Mouse (Mus musculus) forebrain, embryonic 12.5 days (tissue): ENCODE measurements around the gene Ddr1. TPM values are rescaled to one million over a fixed set of nuclear protein-coding genes. Genes with fewer than 3 reads are reported as not detected.

Experiments used
- ATAC-seq: fragments of 200-750 bp; cut with Nextera tagmentation; 2 replicates; pipeline ENCODE4 v1.8.0; 2017; ENCODE audit warnings: moderate TSS enrichment; ENCODE audit not compliant: low FRiP score
- H3K27ac ChIP-seq: fragments of 300-500 bp; sonication (generic); 2 replicates; pipeline ENCODE4 v1.5.1; 2016; ENCODE audit warnings: mild to moderate bottlenecking
- H3K27me3 ChIP-seq: fragments of 300-500 bp; sonication (generic); 2 replicates; pipeline ENCODE4 v1.6.1; 2016; ENCODE audit warnings: mild to moderate bottlenecking
- H3K36me3 ChIP-seq: fragments of 300-500 bp; sonication (generic); replicated peaks from 2 replicates; pipeline ENCODE4 v1.6.1; 2016; ENCODE audit warnings: mild to moderate bottlenecking
- H3K4me1 ChIP-seq: fragments of 300-500 bp; sonication (generic); 2 replicates; pipeline ENCODE4 v1.6.1; 2016
- H3K4me2 ChIP-seq: fragments of 300-500 bp; sonication (generic); 2 replicates; pipeline ENCODE4 v1.6.1; 2016; ENCODE audit warnings: mild to moderate bottlenecking, moderate library complexity
- H3K4me3 ChIP-seq: fragments of 300-500 bp; sonication (generic); replicated peaks from 2 replicates; pipeline ENCODE4 v1.5.1; 2016; ENCODE audit warnings: mild to moderate bottlenecking
- H3K9ac ChIP-seq: fragments of 300-500 bp; sonication (generic); 2 replicates; pipeline ENCODE4 v1.6.1; 2016; ENCODE audit warnings: mild to moderate bottlenecking
- H3K9me3 ChIP-seq: fragments of 300-500 bp; sonication (generic); 2 replicates; pipeline ENCODE4 v1.6.1; 2016
- whole genome bisulfite sequencing: fragments of 180-500 bp; shearing (Covaris S2); methylation state at CpG from one replicate; pipeline ENCODE4 v1.1.7; 2016; 5-methylcytosine and 5-hydroxymethylcytosine counted together
- polyA plus RNA-seq: library from polyadenylated mRNA; unstranded; fragments of >200 nt; fragmentation: Nextera tagmentation; extraction: Ambion mirVana; gene quantifications from 2 replicates; pipeline ENCODE4 v1.2.1, GENCODE M21; 2016

The Ddr1 gene
- polyA plus RNA-seq, 1 experiment from 2014 or later, result 176 TPM

GRCm38 (mm10) chr17:35699919-35700318 is 4.5 kb downstream of the Ddr1 start:
- H3K4me2 ChIP-seq, result peak overlapping the region; percentile 88
- peak overlapping the region; percentile 94 for H3K9ac ChIP-seq
- no peak for ATAC-seq
- peaks cover 58% of the 10 kb centered on the region for H3K4me1 ChIP-seq
- no peaks in the 10 kb centered on the region for H3K9me3 ChIP-seq
- H3K4me3 ChIP-seq, result peak overlapping the region; percentile 72
- 2% methylated on average over 19 of the region's 19 CpGs for WGBS
- H3K27ac ChIP-seq, result peak overlapping the region; percentile 99
- H3K36me3 ChIP-seq, result peaks cover 18% of the 10 kb centered on the region
- no peaks in the 10 kb centered on the region for H3K27me3 ChIP-seq

DNA sequence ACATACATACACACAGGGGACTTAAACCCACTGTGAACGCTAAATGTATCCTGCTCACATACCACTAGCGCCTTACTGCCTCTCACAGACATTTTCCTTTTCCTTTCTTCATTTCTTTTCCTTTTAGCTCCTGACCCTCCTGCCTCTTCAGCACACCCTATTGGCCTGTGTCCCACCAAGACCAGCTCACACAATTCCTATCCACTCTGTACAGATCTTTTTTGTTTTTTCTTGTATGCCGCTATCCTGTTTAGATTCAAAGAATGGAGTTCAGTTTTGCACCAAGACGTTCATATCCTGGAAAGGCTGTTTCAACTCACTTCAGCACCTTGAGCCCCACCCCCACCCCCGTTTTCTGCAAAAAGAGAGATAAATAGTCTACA is 5.9 kb downstream of the Ddr1 start:
- Histone ChIP-seq H3K27me3 (no peaks in the 10 kb centered on the region), H3K4me1 (peaks cover 45% of the 10 kb centered on the region), H3K36me3 (peaks cover 25% of the 10 kb centered on the region), H3K9me3 (no peaks in the 10 kb centered on the region), H3K27ac (peak overlapping the region; percentile 99), H3K4me2 (peak overlapping the region; percentile 88), H3K9ac (peak overlapping the region; percentile 60), H3K4me3 (peak overlapping the region; percentile 35)
- WGBS, result 22% methylated on average over 5 of the region's 5 CpGs
- ATAC-seq, result no peak

DNA sequence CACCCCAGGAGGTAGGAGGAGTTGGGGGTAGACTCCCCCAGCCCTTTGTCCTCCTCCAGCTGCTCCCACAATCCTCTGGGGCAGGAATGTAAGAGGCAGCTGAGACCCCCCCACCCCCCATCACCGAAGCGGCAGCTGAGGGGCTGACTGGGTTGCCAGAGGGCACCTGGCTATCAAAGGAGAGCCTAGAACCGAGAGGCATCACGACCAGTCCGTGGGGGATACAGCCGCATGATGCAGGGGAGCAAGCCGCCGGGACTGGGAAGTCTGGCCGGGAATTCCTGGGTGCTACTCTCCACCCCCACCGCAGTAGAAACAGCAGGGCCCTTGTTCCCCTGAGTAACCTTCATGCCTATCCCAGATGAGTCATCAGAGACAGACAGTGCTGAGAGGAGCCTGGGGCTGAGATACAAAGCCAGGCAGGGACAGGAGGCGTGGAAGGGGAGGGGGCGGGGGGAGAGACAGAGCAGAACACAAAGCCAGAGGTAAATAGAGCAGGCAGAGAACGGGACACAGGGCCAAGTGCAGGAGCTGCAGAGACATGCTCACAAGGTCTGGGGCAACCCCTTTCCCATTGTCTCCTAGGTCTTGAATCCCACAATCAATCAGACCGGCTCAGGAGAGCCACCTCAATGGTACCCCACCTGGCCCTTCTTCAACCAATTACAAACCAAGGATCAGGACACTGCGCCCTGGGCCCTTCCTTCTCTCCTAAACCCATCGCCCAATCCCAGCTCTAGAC is 6.5 kb downstream of the Ddr1 start:
- Histone ChIP-seq H3K9me3 (no peaks in the 10 kb centered on the region), H3K4me2 (peak overlapping the region; percentile 88), H3K27ac (peak overlapping the region; percentile 99), H3K36me3 (peaks cover 30% of the 10 kb centered on the region), H3K4me3 (peak overlapping the region; percentile 35), H3K27me3 (no peaks in the 10 kb centered on the region), H3K4me1 (peaks cover 45% of the 10 kb centered on the region), H3K9ac (peak overlapping the region; percentile 60)
- WGBS, result 4% methylated on average over 16 of the region's 16 CpGs
- peak; percentile 67 for ATAC-seq

DNA sequence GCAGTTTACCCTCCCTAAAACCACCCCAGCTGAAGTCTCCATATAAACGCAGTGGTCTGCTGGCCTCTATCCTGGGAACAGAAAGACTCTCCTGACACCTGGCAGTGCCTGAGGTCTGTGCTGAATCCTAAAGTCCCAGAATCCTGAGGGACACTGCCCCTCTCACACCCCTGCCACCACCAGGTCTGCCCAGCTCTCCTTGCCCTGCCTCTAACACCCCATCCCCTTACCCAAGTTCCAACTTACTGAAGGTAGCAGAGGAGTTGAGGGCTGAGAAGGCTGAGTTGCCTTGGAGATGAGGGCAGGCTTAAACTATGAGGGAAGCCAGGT is 7.0 kb downstream of the Ddr1 start:
- Histone ChIP-seq H3K4me3 (peak overlapping the region; percentile 35), H3K9me3 (no peaks in the 10 kb centered on the region), H3K4me2 (peak overlapping the region; percentile 88), H3K4me1 (peaks cover 45% of the 10 kb centered on the region), H3K9ac (peak overlapping the region; percentile 60), H3K36me3 (peaks cover 36% of the 10 kb centered on the region), H3K27ac (peak overlapping the region; percentile 99), H3K27me3 (no peaks in the 10 kb centered on the region)
- 13% methylated on average over 1 of the region's 1 CpGs for WGBS
- no peak for ATAC-seq

GRCm38 (mm10) chr17:35696691-35697090 is 7.7 kb downstream of the Ddr1 start:
- peak overlapping the region; percentile 99 for H3K27ac ChIP-seq
- H3K4me1 ChIP-seq, result peaks cover 38% of the 10 kb centered on the region
- H3K4me3 ChIP-seq, result peak overlapping the region; percentile 35
- peaks cover 43% of the 10 kb centered on the region for H3K36me3 ChIP-seq
- ATAC-seq, result no peak
- WGBS, result 69% methylated on average over 6 of the region's 6 CpGs
- no peaks in the 10 kb centered on the region for H3K27me3 ChIP-seq
- H3K9me3 ChIP-seq, result no peaks in the 10 kb centered on the region
- H3K9ac ChIP-seq, result peak overlapping the region; percentile 60; the same call in 1 of the 2 replicates
- H3K4me2 ChIP-seq, result peak overlapping the region; percentile 88

DNA sequence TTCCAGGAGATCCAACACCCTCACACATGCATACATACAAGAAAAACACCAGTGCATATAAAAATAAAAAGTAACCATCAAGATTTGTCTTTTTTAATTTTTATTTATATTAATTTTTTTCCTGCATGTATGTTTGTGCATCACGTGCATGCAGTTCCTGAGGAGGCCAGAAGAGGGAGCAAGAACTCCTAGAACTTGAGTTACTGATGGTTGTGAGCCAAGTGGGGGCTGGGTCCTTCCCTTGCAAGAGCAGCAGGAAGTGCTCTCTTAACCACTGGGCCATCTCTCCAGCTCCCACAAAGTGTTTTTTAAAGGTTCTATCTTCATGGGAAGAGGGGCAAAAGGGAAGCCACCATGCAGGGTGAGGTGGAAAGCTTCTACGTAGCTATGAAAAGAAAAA is 9.1 kb downstream of the Ddr1 start:
- H3K4me1 ChIP-seq, result peaks cover 37% of the 10 kb centered on the region
- no peak overlapping the region for H3K4me3 ChIP-seq
- H3K9ac ChIP-seq, result no peak overlapping the region
- H3K36me3 ChIP-seq, result peaks cover 57% of the 10 kb centered on the region
- no peaks in the 10 kb centered on the region for H3K27me3 ChIP-seq
- no peaks in the 10 kb centered on the region for H3K9me3 ChIP-seq
- ATAC-seq, result no peak
- H3K27ac ChIP-seq, result no peak overlapping the region
- no peak overlapping the region for H3K4me2 ChIP-seq
- 89% methylated on average over 2 of the region's 2 CpGs for WGBS

- no peak for ATAC-seq
- Histone ChIP-seq H3K4me3 (no peak overlapping the region), H3K36me3 (peaks cover 64% of the 10 kb centered on the region), H3K9me3 (no peaks in the 10 kb centered on the region), H3K27ac (no peak overlapping the region), H3K4me1 (peaks cover 25% of the 10 kb centered on the region), H3K9ac (no peak overlapping the region), H3K4me2 (no peak overlapping the region), H3K27me3 (no peaks in the 10 kb centered on the region)
- 93% methylated on average over 5 of the region's 5 CpGs for WGBS
Measured at GRCm38 (mm10) chr17:35693906-35694305, 10.5 kb downstream of the Ddr1 start.

DNA sequence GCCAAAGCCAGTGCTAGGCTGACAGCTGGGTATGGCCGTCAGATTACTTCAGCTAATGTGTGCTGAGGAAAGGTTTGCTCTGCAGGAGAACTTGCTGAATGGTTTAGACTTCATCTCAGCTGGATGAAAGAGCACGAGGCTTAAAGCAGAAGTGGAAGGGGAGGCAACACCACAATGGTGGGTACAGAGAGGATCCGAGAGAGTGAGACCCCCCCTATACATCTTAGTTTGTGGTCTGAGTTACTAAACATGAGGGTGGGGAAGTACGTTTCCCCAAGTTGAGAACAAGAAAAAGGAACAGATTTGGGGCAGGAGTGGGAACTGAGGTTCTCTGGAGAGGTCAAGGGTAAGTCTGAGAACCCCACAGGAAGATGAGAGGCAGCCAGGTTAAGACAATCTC is 12.1 kb downstream of the Ddr1 start:
- H3K27ac ChIP-seq, result no peak overlapping the region
- H3K9me3 ChIP-seq, result no peaks in the 10 kb centered on the region
- H3K36me3 ChIP-seq, result peaks cover 80% of the 10 kb centered on the region
- no peak overlapping the region for H3K4me3 ChIP-seq
- H3K4me1 ChIP-seq, result peaks cover 10% of the 10 kb centered on the region
- H3K4me2 ChIP-seq, result no peak overlapping the region
- H3K27me3 ChIP-seq, result no peaks in the 10 kb centered on the region
- no peak for ATAC-seq
- 84% methylated on average over 4 of the region's 4 CpGs for WGBS
- H3K9ac ChIP-seq, result no peak overlapping the region

DNA sequence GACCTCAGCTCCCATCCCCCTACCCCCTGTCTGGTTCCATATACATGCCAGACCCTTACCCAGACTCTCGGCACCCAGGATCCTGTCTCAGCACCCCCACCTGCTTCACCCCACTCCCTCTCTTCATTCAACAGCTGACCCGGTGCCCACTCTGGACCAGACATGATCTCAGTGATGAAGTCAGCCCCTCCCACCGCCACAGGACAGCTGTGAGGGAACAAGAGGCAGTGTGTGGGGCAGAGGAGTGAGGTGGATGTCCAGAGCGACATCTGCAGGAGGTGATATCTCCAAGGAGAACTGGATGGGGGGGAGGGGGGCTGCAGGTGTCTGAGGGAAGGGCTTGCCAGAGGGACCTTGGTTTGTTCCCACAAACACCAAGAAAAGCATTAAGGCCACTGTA is 12.6 kb downstream of the Ddr1 start:
- H3K9me3 ChIP-seq, result no peaks in the 10 kb centered on the region
- H3K4me1 ChIP-seq, result peaks cover 4% of the 10 kb centered on the region
- H3K4me2 ChIP-seq, result no peak overlapping the region
- H3K36me3 ChIP-seq, result peaks cover 85% of the 10 kb centered on the region
- no peak overlapping the region for H3K9ac ChIP-seq
- ATAC-seq, result no peak
- WGBS, result 92% methylated on average over 4 of the region's 4 CpGs
- no peaks in the 10 kb centered on the region for H3K27me3 ChIP-seq
- H3K4me3 ChIP-seq, result no peak overlapping the region
- H3K27ac ChIP-seq, result no peak overlapping the region

- H3K4me1 ChIP-seq, result peaks cover 16% of the 10 kb centered on the region; the same call in 1 of the 2 replicates
- no peak overlapping the region for H3K27ac ChIP-seq
- no peak overlapping the region for H3K4me2 ChIP-seq
- H3K36me3 ChIP-seq, result peaks cover 92% of the 10 kb centered on the region
- H3K9me3 ChIP-seq, result no peaks in the 10 kb centered on the region
- H3K4me3 ChIP-seq, result no peak overlapping the region
- H3K27me3 ChIP-seq, result no peaks in the 10 kb centered on the region
- H3K9ac ChIP-seq, result no peak overlapping the region
- 93% methylated on average over 18 of the region's 18 CpGs for WGBS
- ATAC-seq, result no peak
Measured at GRCm38 (mm10) chr17:35689936-35690645, 14.3 kb downstream of the Ddr1 start.

DNA sequence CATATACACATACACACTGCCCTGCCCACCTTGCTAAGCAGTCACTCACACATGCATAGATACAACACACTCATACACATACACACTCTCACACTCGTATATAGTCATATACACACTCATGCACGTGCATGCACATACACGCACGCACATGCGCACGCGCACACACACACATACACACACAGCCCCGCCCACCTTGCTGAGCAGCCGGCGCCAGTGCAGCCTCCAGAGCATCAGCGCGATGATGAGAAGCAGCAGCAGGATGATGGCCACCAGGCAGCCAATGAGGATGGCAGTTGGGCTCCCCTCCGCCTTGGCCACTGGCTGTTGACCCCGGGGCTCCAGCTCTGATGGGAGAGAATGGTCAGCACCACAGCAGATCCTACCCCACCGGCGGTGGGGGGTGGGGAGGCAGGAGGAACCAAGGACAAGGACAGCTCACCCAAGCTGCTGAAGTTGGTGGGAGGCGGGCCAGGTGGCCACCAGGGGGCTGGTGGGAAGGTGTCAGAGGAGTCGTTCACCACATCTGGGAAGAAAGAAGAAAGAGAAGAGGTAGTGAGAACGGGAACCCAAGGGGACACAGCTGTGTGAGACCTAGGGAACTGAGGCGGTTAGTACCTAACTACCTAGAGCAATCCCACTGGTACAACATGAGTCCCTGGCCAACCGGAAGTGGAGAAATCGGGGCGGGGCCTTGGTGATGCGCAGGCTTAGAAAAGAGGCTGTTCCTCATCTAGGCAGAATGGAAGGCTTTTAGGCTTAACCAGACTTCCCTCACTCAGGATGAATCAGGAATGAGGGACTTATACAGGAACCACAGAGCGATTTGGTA is 15.9 kb downstream of the Ddr1 start:
- Histone ChIP-seq H3K9me3 (no peaks in the 10 kb centered on the region), H3K27ac (no peak overlapping the region), H3K4me2 (no peak overlapping the region), H3K9ac (no peak overlapping the region), H3K4me3 (no peak overlapping the region), H3K36me3 (peaks cover 100% of the 10 kb centered on the region), H3K27me3 (no peaks in the 10 kb centered on the region), H3K4me1 (peaks cover 17% of the 10 kb centered on the region; the same call in 1 of the 2 replicates)
- 90% methylated on average over 25 of the region's 25 CpGs for WGBS
- no peak for ATAC-seq

GRCm38 (mm10) chr17:35685061-35685460 is 19.4 kb downstream of the Ddr1 start:
- Histone ChIP-seq H3K27ac (peak overlapping the region; percentile 31), H3K9ac (no peak overlapping the region)

More at GRCm38 (mm10) chr17:35685061-35685460, 19.4 kb downstream of the Ddr1 start:
- ATAC-seq, result peak; percentile 28; the same call in 1 of the 2 replicates
- Histone ChIP-seq H3K36me3 (peaks cover 100% of the 10 kb centered on the region), H3K4me3 (no peak overlapping the region), H3K27me3 (no peaks in the 10 kb centered on the region), H3K4me1 (peaks cover 17% of the 10 kb centered on the region; the same call in 1 of the 2 replicates), H3K4me2 (no peak overlapping the region), H3K9me3 (no peaks in the 10 kb centered on the region)
- 81% methylated on average over 9 of the region's 9 CpGs for WGBS
